Mouse (Mus musculus): ENCODE measurements around the gene Hhipl1.
A peak's percentile ranks its signal among the peaks of the same experiment; 100 is the strongest.

Hhipl1 gene

GRCm38 (mm10) chr12:108363796-108364195 is 57.7 kb downstream of the Hhipl1 start:
- peak; percentile 97 for DNase-seq (ENCODE audit: low read depth, low spot score)

- no peak for DNase-seq (ENCODE audit: low read depth, low spot score)
These were observed 59.3 kb downstream of the Hhipl1 start for GRCm38 (mm10) chr12:108365340-108365739.

- no peak for DNase-seq (ENCODE audit: low read depth, low spot score)
These were observed 59.8 kb downstream of the Hhipl1 start for GRCm38 (mm10) chr12:108365868-108366267.

GRCm38 (mm10) chr12:108367909-108368308 is 61.8 kb downstream of the Hhipl1 start:
- DNase-seq (ENCODE audit: low read depth, low spot score), result peak; percentile 80

- no peak for DNase-seq (ENCODE audit: low read depth, low spot score)
These were observed 62.9 kb downstream of the Hhipl1 start for GRCm38 (mm10) chr12:108368921-108369320.

GRCm38 (mm10) chr12:108370596-108371428 is 64.7 kb downstream of the Hhipl1 start, which contains the start of gene Eml1:
Gene Eml1, plus strand, starts transcription at chr12:108370957.
- DNase-seq (ENCODE audit: low read depth, low spot score), result no peak

- no peak for DNase-seq (ENCODE audit: low read depth, low spot score)
These were observed 65.3 kb downstream of the Hhipl1 start for GRCm38 (mm10) chr12:108371429-108371765.

- peak; percentile 80 for DNase-seq (ENCODE audit: low read depth, low spot score)
These were observed 66.2 kb downstream of the Hhipl1 start for GRCm38 (mm10) chr12:108372241-108372640.

- DNase-seq (ENCODE audit: low read depth, low spot score), result no peak
These were observed 67.5 kb downstream of the Hhipl1 start for GRCm38 (mm10) chr12:108373611-108374010.

GRCm38 (mm10) chr12:108374689-108375088 is 68.6 kb downstream of the Hhipl1 start:
- DNase-seq (ENCODE audit: low read depth, low spot score), result no peak

- DNase-seq (ENCODE audit: low read depth, low spot score), result peak; percentile 68
These were observed 72.5 kb downstream of the Hhipl1 start for GRCm38 (mm10) chr12:108378379-108379133.

Measured in brain, adult 2 months (tissue).